Mouse (Mus musculus) megakaryocyte progenitor cell, adult 5-6 weeks (primary cell): ENCODE measurements at regions not wholly inside any gene's neighbourhood (a gene's known extent, or its start where the extent isn't known, plus 50 kb on each side); places are given as distances from the start of the nearest gene placed in this dataset.
A peak's percentile ranks its signal among the peaks of the same experiment; 100 is the strongest.

Experiments
- ATAC-seq: replicated peaks from 2 replicates; pipeline ENCODE4 v1.8.0; 2016; ENCODE audit warnings: mild to moderate bottlenecking, moderate TSS enrichment, inconsistent platforms; ENCODE audit not compliant: poor library complexity

GRCm38 (mm10) chr2:34111286-34111685 is 223.5 kb upstream of the Mvb12b start:
- ATAC-seq = no peak

GRCm38 (mm10) chr2:34110582-34110981 is 222.8 kb upstream of the Mvb12b start:
- ATAC-seq = no peak

- ATAC-seq = no peak
Measured at GRCm38 (mm10) chr2:34107566-34108303, 220.0 kb upstream of the Mvb12b start.

GRCm38 (mm10) chr2:34106837-34107565 is 219.3 kb upstream of the Mvb12b start:
- ATAC-seq = no peak

- no peak for ATAC-seq
Measured at GRCm38 (mm10) chr2:34106245-34106644, 218.5 kb upstream of the Mvb12b start.

- no peak for ATAC-seq
Measured at GRCm38 (mm10) chr2:34105271-34106051, 217.7 kb upstream of the Mvb12b start.

GRCm38 (mm10) chr2:34098004-34098547 is 210.3 kb upstream of the Mvb12b start:
- ATAC-seq = no peak

- ATAC-seq = no peak
Measured at GRCm38 (mm10) chr2:34096561-34096960, 208.8 kb upstream of the Mvb12b start.

- ATAC-seq = peak; percentile 26; the same call in 1 of the 2 replicates
Measured at GRCm38 (mm10) chr2:34088832-34089231, 201.1 kb upstream of the Mvb12b start.

GRCm38 (mm10) chr2:34086130-34086529 is 198.4 kb upstream of the Mvb12b start:
- ATAC-seq = no peak

GRCm38 (mm10) chr2:34084513-34084912 is 196.8 kb upstream of the Mvb12b start:
- ATAC-seq = no peak

- ATAC-seq = no peak
Measured at GRCm38 (mm10) chr2:34082486-34082885, 194.7 kb upstream of the Mvb12b start.

- no peak for ATAC-seq
Measured at GRCm38 (mm10) chr2:34080176-34080575, 192.4 kb upstream of the Mvb12b start.

GRCm38 (mm10) chr2:34079282-34079681 is 191.5 kb upstream of the Mvb12b start:
- no peak for ATAC-seq

- no peak for ATAC-seq
Measured at GRCm38 (mm10) chr2:34078875-34079262, 191.1 kb upstream of the Mvb12b start.

GRCm38 (mm10) chr2:34078248-34078874 is 190.6 kb upstream of the Mvb12b start:
- ATAC-seq = no peak

GRCm38 (mm10) chr2:34076346-34076745 is 188.6 kb upstream of the Mvb12b start:
- peak; percentile 60; the same call in 1 of the 2 replicates for ATAC-seq

GRCm38 (mm10) chr2:34074066-34074465 is 186.3 kb upstream of the Mvb12b start:
- no peak for ATAC-seq

GRCm38 (mm10) chr2:34065592-34065991 is 177.8 kb upstream of the Mvb12b start:
- no peak for ATAC-seq

- no peak for ATAC-seq
Measured at GRCm38 (mm10) chr2:34065090-34065489, 177.3 kb upstream of the Mvb12b start.

- no peak for ATAC-seq
Measured at GRCm38 (mm10) chr2:34056552-34056951, 168.8 kb upstream of the Mvb12b start.
